Mouse (Mus musculus) urinary bladder, postnatal 36 days (tissue): ENCODE results near the gene Gng13.

Experiments
- DNase-seq, 2 experiments: peaks; one replicate each; pipeline ENCODE4 v3.0.0; 2022; ENCODE audit warnings: low spot score in 2 of 2, mixed read lengths in 1 of 2

Gene Gng13

DNA sequence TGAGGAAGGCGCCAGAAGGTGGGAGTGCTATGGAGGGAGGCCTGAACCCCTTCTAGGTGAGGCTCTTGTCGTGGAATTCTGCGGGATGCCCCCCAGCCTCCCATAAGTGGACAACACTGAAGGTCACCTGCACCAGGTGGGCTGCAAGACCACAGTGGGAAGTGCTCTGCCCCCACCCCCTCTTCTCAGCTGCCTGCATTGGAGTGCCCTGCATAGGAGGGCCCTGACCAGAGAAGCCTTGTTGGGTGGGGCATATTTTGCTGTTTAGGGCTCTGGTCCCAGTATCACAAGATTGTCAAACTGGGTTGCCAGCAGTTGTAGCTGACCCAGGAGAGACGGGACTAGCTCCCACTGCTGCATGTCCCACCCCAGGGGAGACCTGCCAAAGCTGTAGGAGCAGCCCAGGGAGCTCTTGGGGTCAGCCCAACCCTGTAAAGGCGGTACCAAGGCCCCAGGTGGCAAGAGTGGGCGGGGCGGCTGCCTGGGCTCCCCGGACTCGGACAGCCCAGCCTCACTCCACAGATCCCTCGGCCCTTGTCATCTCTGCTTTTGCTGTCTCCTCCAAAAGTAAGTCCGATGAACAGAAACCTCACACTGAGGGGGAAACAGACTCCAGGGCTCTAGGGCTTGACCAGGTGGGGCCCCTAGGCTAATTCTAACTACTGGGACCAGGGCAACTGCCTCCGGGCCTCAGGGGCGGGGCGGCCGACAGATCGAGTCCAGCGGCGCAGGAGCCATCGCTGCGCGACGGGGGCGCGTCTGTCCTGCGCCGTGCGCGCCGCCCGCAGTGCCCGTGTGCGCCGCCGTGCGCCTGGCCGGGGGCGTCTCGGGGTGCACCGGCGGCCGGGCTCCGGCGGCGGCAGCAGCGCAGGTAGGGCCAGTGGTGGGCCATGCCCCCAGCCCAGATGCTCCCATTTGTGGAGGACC, at the start of gene Gng13:
TSS of gene Gng13 (plus strand) at position 461 of the 927 bp plus-strand sequence.
- no peak for DNase-seq

- no peak for DNase-seq
Measured at GRCm38 (mm10) chr17:25668481-25669055, 48.4 kb upstream of the Gng13 start.

DNA sequence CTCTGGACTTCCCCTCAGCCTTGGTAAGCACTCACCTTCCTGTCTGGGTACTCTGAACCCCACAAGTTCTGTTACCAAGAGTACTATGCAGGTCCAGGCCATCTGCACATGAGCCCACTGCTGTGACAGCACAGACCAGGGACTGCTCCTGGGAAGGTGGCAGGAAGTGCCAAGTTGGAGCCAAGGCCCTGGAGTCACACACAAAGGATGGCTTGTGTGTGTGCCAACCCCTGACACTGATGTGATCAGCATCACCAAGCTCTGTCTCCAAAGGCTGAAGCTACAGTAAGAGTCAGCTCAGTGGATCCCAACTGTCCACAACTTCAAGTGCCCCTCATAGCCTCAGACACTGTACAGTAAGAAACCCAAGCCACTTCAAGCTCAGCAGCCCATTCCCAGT, 44.0 kb upstream of the Gng13 start:
- DNase-seq = no peak

DNA sequence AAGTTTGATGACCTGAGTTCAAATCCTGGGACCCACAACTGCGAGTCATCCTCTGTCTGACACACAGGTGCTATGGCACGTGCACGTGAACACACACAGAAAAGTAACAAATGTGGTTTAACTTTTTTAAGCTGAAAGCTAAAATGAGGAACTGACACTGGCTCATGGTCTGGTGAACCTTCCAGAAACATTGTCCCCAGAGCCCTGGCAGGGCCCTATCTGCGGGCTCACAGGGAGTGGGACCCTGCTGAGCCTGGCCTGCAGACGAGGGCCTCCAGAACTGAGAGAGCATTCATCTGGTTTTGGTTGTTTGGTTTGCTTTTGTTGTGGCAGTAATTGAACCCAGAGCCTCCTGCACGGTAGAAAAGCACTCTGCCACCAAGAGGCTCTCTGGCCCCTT, 39.0 kb upstream of the Gng13 start:
- no peak for DNase-seq

DNA sequence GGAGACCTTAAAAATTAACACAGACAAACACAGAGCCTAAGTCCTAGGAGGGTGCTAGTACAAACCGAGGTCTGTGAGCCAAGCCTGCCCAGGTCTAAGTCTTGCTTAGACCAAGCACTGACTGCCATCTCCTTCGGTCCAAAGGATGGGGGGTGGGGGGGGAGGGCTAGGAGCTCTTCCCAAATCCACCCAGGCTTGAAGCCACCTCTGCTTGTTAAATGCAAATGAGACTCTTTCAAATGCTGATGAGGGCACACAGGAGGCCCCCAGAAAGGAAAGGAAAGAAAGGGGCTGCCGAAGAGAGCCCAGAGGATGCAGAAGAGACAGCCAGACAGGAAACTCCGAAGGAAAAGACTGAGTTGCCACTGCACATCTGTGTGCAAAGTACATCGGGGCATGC, 37.2 kb upstream of the Gng13 start:
- no peak for DNase-seq

GRCm38 (mm10) chr17:25681636-25682035, 35.3 kb upstream of the Gng13 start:
- no peak for DNase-seq

GRCm38 (mm10) chr17:25686323-25686722, 30.6 kb upstream of the Gng13 start:
- DNase-seq = no peak

DNA sequence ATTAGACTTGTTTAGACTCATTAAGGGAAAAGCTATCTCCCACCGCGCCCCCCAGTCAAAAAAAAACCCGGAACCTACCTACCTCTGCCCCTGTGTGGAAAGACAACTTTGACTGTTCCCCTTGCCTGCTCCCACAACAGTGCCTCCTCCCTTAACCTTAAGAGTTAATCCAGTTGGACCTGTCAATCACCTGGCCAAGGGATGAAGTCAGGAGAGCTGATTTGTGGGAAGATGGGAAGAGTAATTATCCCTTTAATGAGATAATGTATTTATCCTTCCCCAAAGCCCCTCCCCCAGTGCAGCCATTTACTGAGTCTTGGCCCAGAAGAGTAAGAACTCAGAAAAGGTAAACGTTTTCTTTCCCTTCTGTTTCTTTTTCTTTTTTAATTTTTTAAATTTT, 28.0 kb upstream of the Gng13 start:
- no peak for DNase-seq

DNA sequence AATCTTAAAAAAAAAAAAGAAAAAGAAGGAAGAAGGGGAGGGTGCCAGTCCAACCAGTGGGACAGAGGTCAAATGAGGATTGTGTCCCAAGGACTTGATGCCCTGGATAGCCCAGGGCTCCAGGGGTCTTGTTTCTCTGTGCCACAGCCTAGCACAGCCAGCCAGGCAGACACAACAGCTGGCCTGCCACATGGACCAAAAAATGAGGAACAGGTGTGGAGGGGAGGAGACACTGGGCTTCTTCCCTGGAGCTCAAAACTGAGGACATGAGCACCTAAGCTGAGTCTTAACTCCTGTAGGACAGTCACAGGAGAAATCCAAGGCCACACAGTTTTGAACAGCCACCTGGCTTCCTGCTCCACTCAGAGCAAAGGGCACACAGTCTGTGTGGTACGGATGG, 20.7 kb upstream of the Gng13 start:
- DNase-seq = no peak

- DNase-seq = peak; percentile 58 to 61
Measured at GRCm38 (mm10) chr17:25698446-25698845, 18.5 kb upstream of the Gng13 start.

DNA sequence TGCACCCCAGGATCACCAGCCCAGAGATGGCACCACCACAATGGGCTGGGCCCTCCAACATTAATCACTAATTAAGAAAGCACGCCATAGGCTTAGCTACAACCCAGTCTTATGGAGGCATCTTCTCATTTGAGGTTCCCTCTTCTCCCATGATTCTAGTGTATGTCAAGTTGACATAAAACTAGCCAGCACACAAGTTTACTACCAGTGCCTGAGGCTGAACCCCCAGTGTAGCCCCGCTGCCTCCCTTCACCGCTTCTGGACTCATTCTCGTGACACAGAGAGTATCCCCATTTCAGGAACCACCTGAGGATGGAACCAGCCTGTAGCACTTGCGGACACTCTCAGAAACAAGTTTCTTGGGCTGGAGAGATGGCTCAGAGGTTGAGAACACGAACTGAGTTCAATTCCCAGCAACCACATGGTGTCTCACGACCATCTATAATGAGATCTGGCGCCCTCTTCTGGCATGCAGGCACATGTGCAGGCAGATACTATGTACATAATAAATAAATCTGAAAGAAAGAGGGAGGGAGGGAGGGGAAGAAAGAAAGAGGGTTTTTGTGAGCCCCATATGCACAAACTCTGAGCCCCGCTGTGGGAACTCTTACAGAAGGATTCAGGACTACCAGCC, 16.0 kb upstream of the Gng13 start:
- DNase-seq = no peak

DNA sequence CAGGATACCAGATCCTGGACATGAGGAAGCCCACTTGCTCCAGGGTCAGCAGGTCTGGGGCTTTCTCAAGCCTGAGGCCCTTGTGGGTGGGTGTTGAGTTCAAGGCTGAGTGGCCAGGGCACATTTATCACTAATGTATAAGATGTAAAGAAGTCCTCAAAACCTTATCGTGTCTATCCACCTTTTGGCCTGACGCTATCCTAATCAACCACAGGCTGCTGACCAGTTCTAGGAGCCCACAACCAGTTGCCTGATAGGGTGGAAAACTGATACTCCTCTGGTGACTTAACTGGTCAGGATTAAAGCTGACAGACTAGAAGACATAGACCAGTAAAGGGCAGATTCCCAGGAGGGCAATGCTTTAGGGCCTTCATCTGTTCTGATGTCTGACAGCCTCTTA, 7.0 kb upstream of the Gng13 start:
- no peak for DNase-seq

- DNase-seq = no peak
Measured at GRCm38 (mm10) chr17:25711136-25711535, 5.8 kb upstream of the Gng13 start.

GRCm38 (mm10) chr17:25715627-25716026, 1.3 kb upstream of the Gng13 start:
- DNase-seq = no peak

DNA sequence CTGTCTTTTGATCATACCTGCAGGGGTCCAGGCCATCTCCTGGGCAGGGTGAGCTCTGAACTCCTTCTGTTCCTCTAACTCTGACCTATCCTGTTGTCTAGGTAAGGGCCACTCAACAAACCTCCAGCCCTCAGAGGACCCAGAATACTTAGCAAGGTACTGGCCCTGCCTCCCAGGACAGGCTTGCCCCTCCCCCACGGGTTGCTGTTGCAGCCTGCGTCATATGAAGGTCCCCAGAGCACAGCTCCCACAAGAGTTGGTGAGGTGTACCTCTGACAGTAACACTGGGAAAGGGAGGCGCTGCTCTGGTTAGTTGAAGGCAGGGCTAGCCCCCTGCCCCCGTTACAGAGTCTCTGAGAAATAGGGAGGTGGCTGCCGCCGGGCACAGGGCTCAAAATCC, 841 bp upstream of the Gng13 start:
- DNase-seq = no peak

- DNase-seq = no peak
Measured at GRCm38 (mm10) chr17:25717691-25718090, 720 bp downstream of the Gng13 start.

DNA sequence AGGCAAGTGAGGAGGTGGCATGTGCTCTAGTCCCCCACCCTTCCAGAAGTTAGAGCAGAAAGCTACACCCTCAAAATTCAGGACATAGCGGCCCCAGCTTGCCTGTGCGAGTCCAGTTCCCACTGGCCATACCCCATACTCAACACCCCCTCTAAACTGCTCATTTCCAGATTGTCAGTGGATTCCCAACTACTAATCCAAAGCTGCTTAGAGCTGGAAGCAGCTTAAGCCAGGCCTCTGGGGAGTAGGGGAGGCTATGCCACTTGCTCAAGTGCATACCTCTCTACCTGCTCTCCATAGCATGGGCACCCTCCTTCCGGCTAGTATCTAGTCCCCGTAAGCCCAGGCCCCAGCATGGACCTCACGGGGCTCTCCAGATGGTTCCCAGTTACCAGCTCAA, 4.5 kb downstream of the Gng13 start:
- DNase-seq = no peak

DNA sequence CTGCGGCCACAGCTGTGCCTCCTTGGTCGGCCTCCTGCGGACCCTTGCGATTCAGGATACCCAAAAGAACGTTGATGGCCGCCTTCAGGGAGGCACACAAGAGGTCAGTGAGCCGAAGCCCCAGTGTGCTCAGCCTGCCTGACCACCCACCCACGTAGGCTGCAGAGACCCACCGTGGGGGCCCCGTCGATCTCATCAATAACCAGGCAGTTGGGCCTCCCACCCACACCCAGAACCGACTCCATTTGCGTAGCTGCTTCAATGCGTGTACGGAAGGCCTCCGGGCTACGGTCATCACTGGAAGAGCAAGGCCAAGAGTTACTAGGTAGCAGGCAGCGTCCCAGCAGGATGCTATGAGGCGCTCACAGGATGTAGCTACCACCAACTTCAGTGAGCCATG, 6.5 kb downstream of the Gng13 start:
- DNase-seq = no peak

DNA sequence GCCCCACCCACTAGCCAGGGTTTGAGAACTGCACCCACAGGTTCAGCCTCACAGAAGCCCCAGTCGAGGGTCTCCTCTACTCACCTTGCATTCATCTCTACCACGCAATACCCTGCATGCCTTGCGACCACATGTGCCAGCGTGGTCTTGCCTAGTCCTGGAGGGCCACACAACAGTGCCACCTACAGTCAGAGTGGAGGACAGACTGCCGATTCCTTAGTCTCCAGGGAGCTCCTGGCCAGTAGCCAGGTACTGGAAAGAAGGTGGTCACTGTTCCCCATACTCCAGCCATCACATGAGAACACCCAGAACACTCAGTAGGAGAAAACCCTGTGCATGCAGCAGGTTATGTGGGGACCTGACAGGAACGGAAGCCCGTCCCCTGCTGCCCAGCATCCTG, 6.9 kb downstream of the Gng13 start:
- no peak for DNase-seq

- DNase-seq = no peak
Measured at GRCm38 (mm10) chr17:25725264-25725663, 8.3 kb downstream of the Gng13 start.

DNA sequence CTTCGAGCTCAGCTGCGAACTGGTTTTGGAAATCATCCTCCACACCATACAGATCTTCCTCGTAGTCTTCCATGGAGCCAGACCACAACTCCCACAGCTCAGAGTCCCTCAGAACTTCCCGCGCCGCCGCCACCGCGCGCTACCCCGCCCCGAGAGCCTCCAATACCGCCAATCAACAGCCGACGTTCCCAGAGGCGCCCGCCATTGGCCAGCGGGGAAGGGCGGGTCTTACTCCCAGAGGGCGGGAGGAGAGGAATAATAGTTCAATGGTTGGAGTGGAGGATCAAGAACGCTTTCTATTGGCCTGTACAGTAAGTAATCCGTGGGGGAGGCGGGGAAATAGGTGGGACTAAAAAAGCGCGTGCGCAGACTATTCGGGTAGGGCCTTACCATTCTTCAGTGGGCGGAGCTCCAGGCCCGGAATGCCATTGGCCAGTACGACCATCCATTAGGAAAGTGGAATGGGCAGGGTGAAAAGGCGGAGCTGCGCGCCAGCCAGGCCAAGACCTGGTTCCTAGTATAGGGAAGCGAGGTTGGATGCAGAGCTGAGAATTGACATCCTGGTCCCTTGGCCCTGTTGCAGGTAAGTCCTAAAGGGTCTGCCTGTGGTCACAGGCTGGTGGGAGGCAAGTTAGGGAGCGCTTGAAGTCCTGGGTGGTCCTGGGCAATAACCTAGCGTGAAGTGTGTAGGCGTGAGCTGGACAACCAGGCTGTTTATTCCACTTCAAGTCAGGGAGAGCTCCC, 10.5 kb downstream of the Gng13 start, which contains the start of the genes Chtf18 and Rpusd1:
TSS of gene Chtf18 (minus strand) at position 155 of the 744 bp plus-strand sequence.
TSS of gene Rpusd1 (plus strand) at position 406 of the 744 bp plus-strand sequence.
- peak; percentile 99 for DNase-seq

- peak in 1 of 2 experiments; percentile 15 for DNase-seq
Measured at GRCm38 (mm10) chr17:25728009-25728270, 11.0 kb downstream of the Gng13 start.
